Mouse (Mus musculus): ENCODE results near the gene Acaca. TPM values are rescaled to one million over a fixed set of nuclear protein-coding genes. Genes with fewer than 3 reads are reported as not detected.
"Not testable (repeated sequence)": the region's sequence is repeated elsewhere in the genome, so short reads cannot be mapped to it uniquely, and the experiment has no call there.

Gene Acaca
- total RNA-seq, 2 experiments from 2014 or later, result 71.1 to 73.3 TPM

- DNase-seq, result no peak
Observed at GRCm38 (mm10) chr11:84340630-84341029, 211.2 kb downstream of the Acaca start.

GRCm38 (mm10) chr11:84344522-84345236, 215.2 kb downstream of the Acaca start:
- no peak for DNase-seq

- DNase-seq, result peak in 1 of 2 experiments; percentile 17
Observed at GRCm38 (mm10) chr11:84347766-84348165, 218.3 kb downstream of the Acaca start.

GRCm38 (mm10) chr11:84348843-84349825, 219.7 kb downstream of the Acaca start:
- DNase-seq, result no peak

GRCm38 (mm10) chr11:84351150-84351549, 221.7 kb downstream of the Acaca start:
- DNase-seq, result no peak

GRCm38 (mm10) chr11:84353058-84353726, 223.7 kb downstream of the Acaca start:
- no peak for DNase-seq

GRCm38 (mm10) chr11:84357304-84357703, 227.8 kb downstream of the Acaca start:
- no peak for DNase-seq

GRCm38 (mm10) chr11:84357771-84358170, 228.3 kb downstream of the Acaca start:
- DNase-seq, result no peak

GRCm38 (mm10) chr11:84361551-84361950, 232.1 kb downstream of the Acaca start:
- DNase-seq, result no peak

- no peak for DNase-seq
Observed at GRCm38 (mm10) chr11:84362633-84363243, 233.3 kb downstream of the Acaca start.

GRCm38 (mm10) chr11:84365313-84365712, 235.8 kb downstream of the Acaca start:
- DNase-seq, result no peak

GRCm38 (mm10) chr11:84368902-84369301, 239.4 kb downstream of the Acaca start:
- no peak for DNase-seq

GRCm38 (mm10) chr11:84373122-84373521, 243.7 kb downstream of the Acaca start:
- no peak for DNase-seq

GRCm38 (mm10) chr11:84375951-84376496, 246.6 kb downstream of the Acaca start:
- DNase-seq, result no peak

- DNase-seq, result no peak
Observed at GRCm38 (mm10) chr11:84376510-84377365, 247.3 kb downstream of the Acaca start.

GRCm38 (mm10) chr11:84382450-84382849, 253.0 kb downstream of the Acaca start:
- DNase-seq, result no peak

- no peak for DNase-seq
Observed at GRCm38 (mm10) chr11:84383891-84384290, 254.4 kb downstream of the Acaca start.

GRCm38 (mm10) chr11:84389332-84389731, 259.9 kb downstream of the Acaca start:
- DNase-seq, result no peak

GRCm38 (mm10) chr11:84391126-84391525, 261.7 kb downstream of the Acaca start:
- no peak for DNase-seq

- not testable (repeated sequence) for DNase-seq
Observed at GRCm38 (mm10) chr11:84392066-84392465, 262.6 kb downstream of the Acaca start.

GRCm38 (mm10) chr11:84393571-84393970, 264.1 kb downstream of the Acaca start:
- DNase-seq, result no peak

Data from layer of hippocampus, postnatal 36 days (tissue).